Comparison of ENCODE assay signal across 18 mouse cellular contexts in the genomic region with DNA sequence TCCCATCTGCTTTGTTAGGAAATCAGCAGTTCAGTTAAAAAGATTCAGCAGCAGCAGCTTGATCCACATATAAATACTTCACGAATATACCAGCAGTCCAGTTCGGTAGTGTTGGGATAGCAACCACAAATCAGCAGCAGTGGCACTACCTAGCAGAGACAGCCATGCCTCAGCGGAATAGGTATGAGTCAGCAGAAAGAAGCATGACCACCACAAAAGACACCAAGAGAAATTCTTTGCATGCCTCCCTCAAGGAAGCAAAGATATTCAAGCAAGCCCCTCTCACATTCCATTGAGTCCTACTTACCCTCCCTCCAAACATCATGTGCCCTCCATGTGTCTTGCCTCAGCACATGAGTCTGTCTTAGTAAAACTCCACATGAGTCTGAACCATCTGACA.
"Had no signal": no experiment of that assay in that cellular context is flagged by ENCODE, and none has a peak within 500 bp of the region (broad histone marks: within the 10 kb centered on the region; RNA-seq: fewer than 3 reads in every experiment).

No protein-coding gene starts in this region.

- DNase-seq: kidney, adult 9 months; kidney, postnatal 14 days; kidney, postnatal 4 days; layer of hippocampus, adult 9-11 months; liver, embryonic 13.5 days; lung, adult 2 months; lung, postnatal 14 days; lung, postnatal 4 days; retina, postnatal 1 day; right cerebral cortex, postnatal 25 days; thymus, adult 2 months; thymus, postnatal 14 days; thymus, postnatal 4 days had no signal

- H3K9me3 ChIP-seq: liver, embryonic 13.5 days; midbrain, embryonic 12.5 days; neural tube, embryonic 13.5 days had no signal

- H3K27ac ChIP-seq: layer of hippocampus, adult 2 months; left cerebral cortex, adult 2 months; liver, embryonic 13.5 days; midbrain, embryonic 12.5 days; neural tube, embryonic 13.5 days had no signal

- H3K4me1 ChIP-seq: liver, embryonic 13.5 days; midbrain, embryonic 12.5 days had no signal

- H3K9ac ChIP-seq: liver, embryonic 13.5 days; midbrain, embryonic 12.5 days; neural tube, embryonic 13.5 days had no signal

- H3K4me3 ChIP-seq: layer of hippocampus, adult 2 months; left cerebral cortex, adult 2 months; liver, embryonic 13.5 days; midbrain, embryonic 12.5 days; myocyte; neural tube, embryonic 13.5 days had no signal

- H3K36me3 ChIP-seq: liver, embryonic 13.5 days; midbrain, embryonic 12.5 days; neural tube, embryonic 13.5 days had no signal
